Mouse (Mus musculus) brain, embryonic 14.5 days (tissue): ENCODE measurements around the gene Sult3a2. TPM values are rescaled to one million over a fixed set of nuclear protein-coding genes. Genes with fewer than 3 reads are reported as not detected.
"Not testable (repeated sequence)": the region's sequence is repeated elsewhere in the genome, so short reads cannot be mapped to it uniquely, and the experiment has no call there.

ENCODE experiments used
- DNase-seq: peaks from one replicate; pipeline ENCODE4 v3.0.0-alpha.2; 2011; ENCODE audit warnings: low read depth
- CTCF ChIP-seq: fragments of 200-500 bp; IDR thresholded peaks from 2 replicates; pipeline ENCODE4 v1.5.1; 2012; ENCODE audit warnings: inconsistent platforms, mild to moderate bottlenecking, moderate library complexity, borderline replicate concordance; ENCODE audit not compliant: insufficient read depth, insufficient read length; ENCODE audit errors: extremely low read depth
- POLR2A ChIP-seq: fragments of 200-500 bp; IDR thresholded peaks from 2 replicates; pipeline ENCODE4 v1.6.1; 2012; ENCODE audit warnings: mild to moderate bottlenecking, inconsistent platforms, borderline replicate concordance; ENCODE audit not compliant: poor library complexity, insufficient read depth, insufficient read length, severe bottlenecking; ENCODE audit errors: extremely low read depth
- polyA plus RNA-seq: library from polyadenylated mRNA; depleted of rRNA; stranded (reverse); fragments of >200 nt; gene quantifications from 2 replicates; pipeline ENCODE4 v1.2.3, GENCODE M21; 2012; rRNA removed

Sult3a2 gene
- polyA plus RNA-seq, result not detected in 2 replicates

- no peak for DNase-seq
- TF ChIP-seq CTCF, result no peak
- TF ChIP-seq POLR2A, result no peak
These were observed at the start of gene Sult3a2 for GRCm38 (mm10) chr10:33786604-33787003. Gene Sult3a2 (minus strand): TSS chr10:33786704.

GRCm38 (mm10) chr10:33820892-33821291 lies 34.4 kb upstream of the Sult3a2 start:
- TF ChIP-seq CTCF (no peak), POLR2A (no peak)
- DNase-seq, result no peak

- no peak for DNase-seq
- TF ChIP-seq POLR2A, result no peak
- no peak for TF ChIP-seq CTCF
These were observed 30.4 kb upstream of the Sult3a2 start for GRCm38 (mm10) chr10:33816923-33817322.

- no peak for TF ChIP-seq POLR2A
- no peak for TF ChIP-seq CTCF
- DNase-seq, result no peak
These were observed 27.8 kb upstream of the Sult3a2 start for GRCm38 (mm10) chr10:33814266-33814665.

- peak; percentile 23 for DNase-seq
- TF ChIP-seq POLR2A (no peak), CTCF (no peak)
These were observed 25.3 kb upstream of the Sult3a2 start for GRCm38 (mm10) chr10:33811807-33812206.

- not testable (repeated sequence) for DNase-seq
These were observed 10.9 kb upstream of the Sult3a2 start for GRCm38 (mm10) chr10:33797221-33797949.

GRCm38 (mm10) chr10:33796269-33796915 lies 9.9 kb upstream of the Sult3a2 start:
- DNase-seq, result not testable (repeated sequence)

- not testable (repeated sequence) for DNase-seq
These were observed 5.7 kb upstream of the Sult3a2 start for GRCm38 (mm10) chr10:33792166-33792565.

- no peak for DNase-seq
- no peak for TF ChIP-seq CTCF
- TF ChIP-seq POLR2A, result no peak
These were observed 1.0 kb upstream of the Sult3a2 start for GRCm38 (mm10) chr10:33787541-33787940.

- not testable (repeated sequence) for DNase-seq
These were observed 51.3 kb downstream of the Sult3a2 start for GRCm38 (mm10) chr10:33735251-33735650.

- no peak for TF ChIP-seq CTCF
- TF ChIP-seq POLR2A, result no peak
- DNase-seq, result peak; percentile 79
These were observed 53.3 kb downstream of the Sult3a2 start for GRCm38 (mm10) chr10:33733241-33733640.

- no peak for TF ChIP-seq POLR2A
- no peak for TF ChIP-seq CTCF
- peak; percentile 28 for DNase-seq
These were observed 53.9 kb downstream of the Sult3a2 start for GRCm38 (mm10) chr10:33732409-33733185.
